Comparison of ENCODE assay signal across 16 mouse cellular contexts in the genomic region with DNA sequence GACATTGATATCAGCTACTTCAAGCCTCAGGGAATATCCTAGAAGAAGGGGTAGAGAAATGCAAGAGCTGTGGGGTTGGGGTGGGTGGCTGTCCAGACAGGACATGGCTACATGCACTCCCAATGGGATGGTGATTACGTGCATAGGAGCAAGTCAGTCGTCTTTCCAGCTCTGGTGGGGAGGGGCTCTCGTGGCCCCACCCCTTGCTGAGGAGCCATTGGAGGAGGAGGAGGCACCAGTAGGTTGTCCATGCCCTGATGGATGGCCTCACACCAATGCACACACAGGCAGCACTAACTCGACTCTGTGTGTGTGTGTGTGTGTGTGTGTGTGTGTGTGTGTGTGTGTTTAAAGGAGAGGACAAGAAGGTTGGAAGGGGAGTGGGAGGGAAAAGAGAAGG. TPM values are rescaled to one million over a fixed set of nuclear protein-coding genes. Genes with fewer than 3 reads are reported as not detected.
"Had no signal": no experiment of that assay in that cellular context is flagged by ENCODE, and none has a peak within 500 bp of the region (broad histone marks: within the 10 kb centered on the region; RNA-seq: fewer than 3 reads in every experiment).

No protein-coding gene starts in this region.

- DNase-seq: lung, adult 18-20 months; lung, embryonic 14.5 days; lung, postnatal 10 days; lung, postnatal 4 days; right cerebral cortex, postnatal 14 days; thymus, adult 18-20 months; thymus, postnatal 14 days; thymus, postnatal 36 days had no signal

- ATAC-seq: midbrain, embryonic 13.5 days; midbrain, embryonic 15.5 days had no signal

- H3K27me3 ChIP-seq: midbrain, embryonic 13.5 days; midbrain, embryonic 15.5 days; neural tube, embryonic 12.5 days; stomach, embryonic 15.5 days had no signal

- H3K4me1 ChIP-seq: midbrain, embryonic 13.5 days; midbrain, embryonic 15.5 days; neural tube, embryonic 12.5 days; stomach, embryonic 15.5 days had no signal

- H3K9ac ChIP-seq: lung, embryonic 14.5 days; midbrain, embryonic 13.5 days; midbrain, embryonic 15.5 days; neural tube, embryonic 12.5 days; stomach, embryonic 15.5 days had no signal

- H3K27ac ChIP-seq: midbrain, embryonic 13.5 days; midbrain, embryonic 15.5 days; neural tube, embryonic 12.5 days; stomach, embryonic 15.5 days; stomach, postnatal 0 days had no signal

- H3K4me3 ChIP-seq: midbrain, embryonic 13.5 days; midbrain, embryonic 15.5 days; neural tube, embryonic 12.5 days; stomach, embryonic 15.5 days had no signal

- H3K9me3 ChIP-seq: midbrain, embryonic 13.5 days; midbrain, embryonic 15.5 days; neural tube, embryonic 12.5 days; stomach, embryonic 15.5 days had no signal

- H3K36me3 ChIP-seq: midbrain, embryonic 13.5 days; midbrain, embryonic 15.5 days; neural tube, embryonic 12.5 days had no signal

RNA-seq across cellular contexts. Expression of gene Fbln7, which starts 57.4 kb away (rescaled TPM):
- total RNA-seq: megakaryocyte progenitor cell, adult 5-6 weeks; monocyte, adult 5-6 weeks; neutrophil, adult 5-6 weeks had no signal
